Mouse (Mus musculus): ENCODE measurements at regions not wholly inside any gene's neighbourhood (a gene's known extent, or its start where the extent isn't known, plus 50 kb on each side); places are given as distances from the start of the nearest gene placed in this dataset.

DNA sequence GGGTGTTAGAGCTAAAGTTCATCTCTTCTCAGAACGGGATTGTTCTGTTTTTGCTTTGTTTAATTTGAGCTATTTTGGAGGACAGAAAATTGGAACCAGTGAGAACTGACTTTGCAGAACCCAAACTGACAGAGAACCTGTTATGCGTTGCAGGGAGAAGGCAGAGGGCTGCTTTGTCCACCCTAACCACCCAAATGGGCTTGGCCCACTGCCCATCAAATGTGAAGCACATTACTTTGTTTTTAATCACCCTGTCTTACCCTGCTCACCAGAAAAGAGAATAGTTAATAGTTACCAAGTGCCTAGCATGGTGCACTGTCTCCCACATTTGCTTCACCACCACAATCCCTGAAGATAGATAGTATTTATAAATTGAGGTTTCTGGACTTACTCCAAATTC is 163.0 kb upstream of the Tas2r134 start:
- no peak overlapping the region for H3K9ac ChIP-seq (replicated peaks; ENCODE audit: low read length, poor library complexity, severe bottlenecking)
- ATAC-seq (ENCODE audit: low FRiP score): no peak
- H3K9me3 ChIP-seq (ENCODE audit: low read length): no peaks in the 10 kb centered on the region
- DNase-seq (ENCODE audit: low spot score): no peak
- WGBS: 83% methylated on average over 2 of the region's 2 CpGs
- no peaks in the 10 kb centered on the region for H3K36me3 ChIP-seq (ENCODE audit: insufficient read depth, low read length)
- H3K4me2 ChIP-seq (ENCODE audit: low read depth, low read length, poor library complexity, severe bottlenecking): no peak overlapping the region
- H3K4me1 ChIP-seq (ENCODE audit: insufficient read depth, low read length): no peaks in the 10 kb centered on the region
- no peak overlapping the region for H3K4me3 ChIP-seq (ENCODE audit: low read depth, low read length)
- TF ChIP-seq CTCF (IDR thresholded peaks at IDR 0.05): no peak
- H3K27ac ChIP-seq (ENCODE audit: low read depth, low read length): no peak overlapping the region
- H3K27me3 ChIP-seq (ENCODE audit: insufficient read depth, low read length): no peaks in the 10 kb centered on the region

DNA sequence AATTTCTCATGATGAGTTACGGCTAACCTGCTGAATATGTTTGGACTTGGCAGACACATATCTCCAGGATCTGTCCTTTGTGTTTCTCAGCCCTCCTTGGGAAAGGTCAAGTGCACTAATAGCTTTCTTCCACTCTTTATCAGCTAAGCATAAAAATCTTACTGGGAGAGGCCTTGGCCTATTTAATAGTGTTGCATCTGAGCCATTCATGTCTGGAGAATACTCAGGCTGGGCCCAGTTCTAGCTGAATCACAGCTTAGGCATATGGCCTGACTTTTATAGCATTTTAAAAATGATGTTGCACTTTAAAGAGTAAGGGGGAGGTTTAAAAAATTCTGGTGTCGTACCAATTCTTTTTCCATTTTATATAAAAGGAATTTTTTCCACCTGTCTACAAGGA is 166.4 kb upstream of the Tas2r134 start:
- H3K4me1 ChIP-seq (ENCODE audit: insufficient read depth, low read length): no peaks in the 10 kb centered on the region
- WGBS: 72% methylated on average over 2 of the region's 2 CpGs
- no peak for DNase-seq (ENCODE audit: low spot score)

GRCm38 (mm10) chr2:51459486-51459885 is 167.8 kb upstream of the Tas2r134 start:
- Histone ChIP-seq H3K36me3 (ENCODE audit: insufficient read depth, low read length) (no peaks in the 10 kb centered on the region), H3K4me2 (ENCODE audit: low read depth, low read length, poor library complexity, severe bottlenecking) (no peak overlapping the region), H3K9me3 (ENCODE audit: low read length) (no peaks in the 10 kb centered on the region), H3K27ac (ENCODE audit: low read depth, low read length) (no peak overlapping the region), H3K4me1 (ENCODE audit: insufficient read depth, low read length) (no peaks in the 10 kb centered on the region), H3K27me3 (ENCODE audit: insufficient read depth, low read length) (no peaks in the 10 kb centered on the region), H3K4me3 (ENCODE audit: low read depth, low read length) (no peak overlapping the region), H3K9ac (replicated peaks; ENCODE audit: low read length, poor library complexity, severe bottlenecking) (no peak overlapping the region)
- no peak for TF ChIP-seq CTCF (IDR thresholded peaks at IDR 0.05)
- no peak for DNase-seq (ENCODE audit: low spot score)
- ATAC-seq (ENCODE audit: low FRiP score): no peak
- 79% methylated on average over 2 of the region's 2 CpGs for WGBS

More for the DNA sequence above, 166.4 kb upstream of the Tas2r134 start:
- Histone ChIP-seq H3K9me3 (ENCODE audit: low read length) (no peaks in the 10 kb centered on the region), H3K27me3 (ENCODE audit: insufficient read depth, low read length) (no peaks in the 10 kb centered on the region), H3K9ac (replicated peaks; ENCODE audit: low read length, poor library complexity, severe bottlenecking) (no peak overlapping the region), H3K4me3 (ENCODE audit: low read depth, low read length) (no peak overlapping the region), H3K4me2 (ENCODE audit: low read depth, low read length, poor library complexity, severe bottlenecking) (no peak overlapping the region), H3K27ac (ENCODE audit: low read depth, low read length) (no peak overlapping the region), H3K36me3 (ENCODE audit: insufficient read depth, low read length) (no peaks in the 10 kb centered on the region)
- TF ChIP-seq CTCF (IDR thresholded peaks at IDR 0.05): no peak
- ATAC-seq (ENCODE audit: low FRiP score): no peak

- Histone ChIP-seq H3K27ac (ENCODE audit: low read depth, low read length) (no peak overlapping the region), H3K4me2 (ENCODE audit: low read depth, low read length, poor library complexity, severe bottlenecking) (no peak overlapping the region), H3K36me3 (ENCODE audit: insufficient read depth, low read length) (no peaks in the 10 kb centered on the region), H3K4me3 (ENCODE audit: low read depth, low read length) (no peak overlapping the region), H3K9me3 (ENCODE audit: low read length) (no peaks in the 10 kb centered on the region), H3K4me1 (ENCODE audit: insufficient read depth, low read length) (no peaks in the 10 kb centered on the region), H3K27me3 (ENCODE audit: insufficient read depth, low read length) (no peaks in the 10 kb centered on the region), H3K9ac (replicated peaks; ENCODE audit: low read length, poor library complexity, severe bottlenecking) (no peak overlapping the region)
- no peak for ATAC-seq (ENCODE audit: low FRiP score)
- no peak for TF ChIP-seq CTCF (IDR thresholded peaks at IDR 0.05)
- DNase-seq (ENCODE audit: low spot score): no peak
- 89% methylated on average over 2 of the region's 2 CpGs for WGBS
Measured at GRCm38 (mm10) chr2:51457717-51458116, 169.6 kb upstream of the Tas2r134 start.

- Histone ChIP-seq H3K4me1 (ENCODE audit: insufficient read depth, low read length) (no peaks in the 10 kb centered on the region), H3K9me3 (ENCODE audit: low read length) (no peaks in the 10 kb centered on the region), H3K4me2 (ENCODE audit: low read depth, low read length, poor library complexity, severe bottlenecking) (no peak overlapping the region), H3K4me3 (ENCODE audit: low read depth, low read length) (no peak overlapping the region), H3K27me3 (ENCODE audit: insufficient read depth, low read length) (no peaks in the 10 kb centered on the region), H3K27ac (ENCODE audit: low read depth, low read length) (no peak overlapping the region), H3K9ac (replicated peaks; ENCODE audit: low read length, poor library complexity, severe bottlenecking) (no peak overlapping the region), H3K36me3 (ENCODE audit: insufficient read depth, low read length) (no peaks in the 10 kb centered on the region)
- ATAC-seq (ENCODE audit: low FRiP score) (no peak), DNase-seq (ENCODE audit: low spot score) (peak; percentile 40)
- WGBS: 81% methylated on average over 7 of the region's 7 CpGs
- TF ChIP-seq CTCF (IDR thresholded peaks at IDR 0.05): no peak
Measured at GRCm38 (mm10) chr2:51452816-51453215, 174.5 kb upstream of the Tas2r134 start.

- Histone ChIP-seq H3K27ac (ENCODE audit: low read depth, low read length) (no peak overlapping the region), H3K27me3 (ENCODE audit: insufficient read depth, low read length) (no peaks in the 10 kb centered on the region), H3K9ac (replicated peaks; ENCODE audit: low read length, poor library complexity, severe bottlenecking) (no peak overlapping the region), H3K4me2 (ENCODE audit: low read depth, low read length, poor library complexity, severe bottlenecking) (no peak overlapping the region), H3K36me3 (ENCODE audit: insufficient read depth, low read length) (no peaks in the 10 kb centered on the region), H3K4me1 (ENCODE audit: insufficient read depth, low read length) (peaks cover 9% of the 10 kb centered on the region), H3K9me3 (ENCODE audit: low read length) (no peaks in the 10 kb centered on the region), H3K4me3 (ENCODE audit: low read depth, low read length) (no peak overlapping the region)
- no peak for TF ChIP-seq CTCF (IDR thresholded peaks at IDR 0.05)
- WGBS: 91% methylated on average over 3 of the region's 3 CpGs
- ATAC-seq (ENCODE audit: low FRiP score) (no peak), DNase-seq (ENCODE audit: low spot score) (no peak)
Measured at GRCm38 (mm10) chr2:51448121-51448520, 179.2 kb upstream of the Tas2r134 start.

Measured in midbrain, postnatal 0 days (tissue).